Mouse (Mus musculus) midbrain, embryonic 16.5 days (tissue): Measurements from ENCODE around the gene Cfap97. TPM values are rescaled to one million over a fixed set of nuclear protein-coding genes. Genes with fewer than 3 reads are reported as not detected.

Experiments used
- ATAC-seq: fragments of 200-750 bp; cut with Nextera tagmentation; 2 replicates; pipeline ENCODE4 v1.8.0; 2017; ENCODE audit warnings: moderate TSS enrichment
- H3K27ac ChIP-seq: fragments of 300-500 bp; sonication (generic); 2 replicates; pipeline ENCODE4 v1.5.1; 2014; ENCODE audit warnings: mild to moderate bottlenecking, low read length, mixed read lengths
- H3K27me3 ChIP-seq: fragments of 300-500 bp; sonication (generic); 2 replicates; pipeline ENCODE4 v1.6.1; 2014; ENCODE audit warnings: low read depth, low read length, mixed read lengths; ENCODE audit not compliant: control insufficient read depth, insufficient read depth
- H3K36me3 ChIP-seq: fragments of 300-500 bp; sonication (generic); 2 replicates; pipeline ENCODE4 v1.6.1; 2014; ENCODE audit warnings: mild to moderate bottlenecking, low read length, moderate library complexity, mixed read lengths; ENCODE audit not compliant: control insufficient read depth, insufficient read depth
- H3K4me1 ChIP-seq: fragments of 300-500 bp; sonication (generic); 2 replicates; pipeline ENCODE4 v1.6.1; 2014; ENCODE audit warnings: mild to moderate bottlenecking, low read length, mixed read lengths; ENCODE audit not compliant: control insufficient read depth, insufficient read depth
- H3K4me2 ChIP-seq: fragments of 300-500 bp; sonication (generic); 2 replicates; pipeline ENCODE4 v1.6.1; 2014; ENCODE audit warnings: mild to moderate bottlenecking, low read length, mixed read lengths
- H3K4me3 ChIP-seq: fragments of 300-500 bp; sonication (generic); 2 replicates; pipeline ENCODE4 v1.5.1; 2014; ENCODE audit warnings: low read depth, mild to moderate bottlenecking, low read length, moderate library complexity, mixed read lengths
- H3K9ac ChIP-seq: fragments of 300-500 bp; sonication (generic); 2 replicates; pipeline ENCODE4 v1.6.1; 2014; ENCODE audit warnings: low read depth, low read length, mixed read lengths
- H3K9me3 ChIP-seq: fragments of 300-500 bp; sonication (generic); replicated peaks from 2 replicates; pipeline ENCODE4 v1.6.1; 2014; ENCODE audit warnings: mild to moderate bottlenecking, low read length, mixed read lengths; ENCODE audit not compliant: control insufficient read depth, poor library complexity, severe bottlenecking
- WGBS: fragments of 180-500 bp; shearing (Covaris S2); extraction: QIAGEN DNeasy Blood & Tissue Kit; methylation state at CpG from one replicate; pipeline ENCODE4 v1.1.7; 2014; 5-methylcytosine and 5-hydroxymethylcytosine counted together
- polyA plus RNA-seq: library from polyadenylated mRNA; unstranded; fragments of >200 nt; fragmentation: Nextera tagmentation; extraction: Ambion mirVana; gene quantifications from 2 replicates; pipeline ENCODE4 v1.2.1, GENCODE M21; 2015

Gene Cfap97
- polyA plus RNA-seq, 1 experiment from 2014 or later: 29.2 TPM

GRCm38 (mm10) chr8:46149306-46149705, 2.3 kb upstream of the Cfap97 start:
- Histone ChIP-seq H3K4me2 (no peak overlapping the region), H3K36me3 (no peaks in the 10 kb centered on the region), H3K9ac (no peak overlapping the region), H3K4me3 (no peak overlapping the region), H3K27ac (no peak overlapping the region), H3K9me3 (no peaks in the 10 kb centered on the region), H3K4me1 (peaks cover 20% of the 10 kb centered on the region), H3K27me3 (no peaks in the 10 kb centered on the region)
- ATAC-seq: no peak
- 92% methylated on average over 6 of the region's 6 CpGs for WGBS

- ATAC-seq: no peak
- WGBS: 83% methylated on average over 9 of the region's 9 CpGs
- H3K4me2 ChIP-seq: no peak overlapping the region
These were observed 1.8 kb upstream of the Cfap97 start for GRCm38 (mm10) chr8:46149782-46150181.

GRCm38 (mm10) chr8:46152064-46153031, 777 bp downstream of the Cfap97 start, which contains the start of gene Snx25:
Gene Snx25, minus strand, starts transcription at chr8:46152159.
- WGBS: 3% methylated on average over 62 of the region's 103 CpGs
- H3K36me3 ChIP-seq: no peaks in the 10 kb centered on the region
- H3K4me3 ChIP-seq: peak within 1 kb of the TSS; percentile 81
- no peaks in the 10 kb centered on the region for H3K9me3 ChIP-seq
- H3K4me2 ChIP-seq: peak within 1 kb of the TSS; percentile 78
- peaks cover 17% of the 10 kb centered on the region for H3K4me1 ChIP-seq
- H3K9ac ChIP-seq: peak within 1 kb of the TSS; percentile 90
- ATAC-seq: peak; percentile 88
- peak within 1 kb of the TSS; percentile 76 for H3K27ac ChIP-seq
- no peaks in the 10 kb centered on the region for H3K27me3 ChIP-seq

More at GRCm38 (mm10) chr8:46149782-46150181, 1.8 kb upstream of the Cfap97 start:
- Histone ChIP-seq H3K9me3 (no peaks in the 10 kb centered on the region), H3K27ac (no peak overlapping the region), H3K36me3 (no peaks in the 10 kb centered on the region), H3K4me3 (no peak overlapping the region), H3K27me3 (no peaks in the 10 kb centered on the region), H3K9ac (no peak overlapping the region), H3K4me1 (peaks cover 20% of the 10 kb centered on the region)

GRCm38 (mm10) chr8:46153042-46153441, 1.5 kb downstream of the Cfap97 start:
- Histone ChIP-seq H3K4me2 (peak overlapping the region; percentile 78), H3K27ac (no peak overlapping the region), H3K36me3 (no peaks in the 10 kb centered on the region), H3K4me3 (no peak overlapping the region), H3K4me1 (peaks cover 17% of the 10 kb centered on the region), H3K9me3 (no peaks in the 10 kb centered on the region), H3K27me3 (no peaks in the 10 kb centered on the region), H3K9ac (no peak overlapping the region)
- WGBS: 24% methylated on average over 2 of the region's 2 CpGs
- ATAC-seq: no peak

- ATAC-seq: peak; percentile 98
- WGBS: 2% methylated on average over 77 of the region's 77 CpGs
- H3K4me1 ChIP-seq: peaks cover 15% of the 10 kb centered on the region
These were observed 11.6 kb downstream of the Cfap97 start for GRCm38 (mm10) chr8:46162953-46163869.

GRCm38 (mm10) chr8:46163870-46164190, 12.3 kb downstream of the Cfap97 start:
- H3K4me1 ChIP-seq: peaks cover 15% of the 10 kb centered on the region
- H3K9me3 ChIP-seq: no peaks in the 10 kb centered on the region
- peak overlapping the region; percentile 90 for H3K27ac ChIP-seq
- H3K4me2 ChIP-seq: peak overlapping the region; percentile 74
- WGBS: 2% methylated on average over 21 of the region's 25 CpGs
- peak overlapping the region; percentile 78 for H3K4me3 ChIP-seq
- H3K9ac ChIP-seq: peak overlapping the region; percentile 92
- no peaks in the 10 kb centered on the region for H3K36me3 ChIP-seq
- no peaks in the 10 kb centered on the region for H3K27me3 ChIP-seq
- ATAC-seq: peak; percentile 17

More at GRCm38 (mm10) chr8:46162953-46163869, 11.6 kb downstream of the Cfap97 start:
- Histone ChIP-seq H3K36me3 (no peaks in the 10 kb centered on the region), H3K27me3 (no peaks in the 10 kb centered on the region), H3K9me3 (no peaks in the 10 kb centered on the region), H3K27ac (peak overlapping the region; percentile 90), H3K9ac (peak overlapping the region; percentile 92), H3K4me3 (peak overlapping the region; percentile 78), H3K4me2 (peak overlapping the region; percentile 74)

- Histone ChIP-seq H3K4me1 (no peaks in the 10 kb centered on the region), H3K4me3 (no peak overlapping the region), H3K27ac (no peak overlapping the region), H3K9ac (no peak overlapping the region), H3K9me3 (no peaks in the 10 kb centered on the region), H3K27me3 (no peaks in the 10 kb centered on the region), H3K4me2 (no peak overlapping the region), H3K36me3 (peaks cover 13% of the 10 kb centered on the region)
- ATAC-seq: no peak
- 78% methylated on average over 2 of the region's 2 CpGs for WGBS
These were observed 22.1 kb downstream of the Cfap97 start for GRCm38 (mm10) chr8:46173651-46174050.

- Histone ChIP-seq H3K4me2 (no peak overlapping the region), H3K9ac (no peak overlapping the region), H3K36me3 (peaks cover 2% of the 10 kb centered on the region; the same call in 1 of the 2 replicates), H3K27me3 (no peaks in the 10 kb centered on the region), H3K9me3 (no peaks in the 10 kb centered on the region), H3K4me1 (no peaks in the 10 kb centered on the region), H3K4me3 (no peak overlapping the region), H3K27ac (no peak overlapping the region)
- WGBS: 97% methylated on average over 7 of the region's 7 CpGs
- ATAC-seq: no peak
These were observed 28.6 kb downstream of the Cfap97 start for GRCm38 (mm10) chr8:46180136-46180535.
